Mouse (Mus musculus) small intestine, adult 2 months (tissue): ENCODE results near the gene Sirt6. TPM values are rescaled to one million over a fixed set of nuclear protein-coding genes. Genes with fewer than 3 reads are reported as not detected.
A peak's percentile ranks its signal among the peaks of the same experiment; 100 is the strongest.

Experiments used
- H3K27ac ChIP-seq: fragments of 200-500 bp; 2 replicates; pipeline ENCODE4 v1.5.1; 2012; ENCODE audit warnings: low read depth, low read length, control low read depth, inconsistent platforms; ENCODE audit not compliant: insufficient read depth
- H3K27me3 ChIP-seq: fragments of 200-500 bp; 2 replicates; pipeline ENCODE4 v1.6.1; 2012; ENCODE audit warnings: mild to moderate bottlenecking, moderate library complexity, low read length, inconsistent platforms; ENCODE audit not compliant: control insufficient read depth, insufficient read depth
- H3K36me3 ChIP-seq: fragments of 200-500 bp; 2 replicates; pipeline ENCODE4 v1.6.1; 2012; ENCODE audit warnings: mild to moderate bottlenecking, low read length, control low read depth, inconsistent platforms; ENCODE audit not compliant: control insufficient read depth, insufficient read depth
- H3K4me1 ChIP-seq: fragments of 200-500 bp; 2 replicates; pipeline ENCODE4 v1.6.1; 2012; ENCODE audit warnings: low read length, inconsistent platforms, mixed read lengths; ENCODE audit not compliant: control insufficient read depth, insufficient read depth, insufficient read length
- H3K4me3 ChIP-seq: fragments of 200-500 bp; 2 replicates; pipeline ENCODE4 v1.5.1; 2012; ENCODE audit warnings: low read depth, mild to moderate bottlenecking, control low read depth, inconsistent platforms, low read length, moderate library complexity
- CTCF ChIP-seq: fragments of 200-500 bp; IDR thresholded peaks from 2 replicates; pipeline ENCODE4 v1.5.1; 2012; ENCODE audit warnings: low read depth, mild to moderate bottlenecking, control low read depth, inconsistent platforms, low read length, moderate library complexity, mixed read lengths; ENCODE audit not compliant: insufficient replicate concordance, insufficient read length; ENCODE audit errors: extremely low read depth
- POLR2A ChIP-seq: fragments of 200-500 bp; IDR thresholded peaks from 2 replicates; pipeline ENCODE4 v1.6.1; 2012; ENCODE audit warnings: low read depth, mild to moderate bottlenecking, control low read depth, inconsistent platforms, low read length, moderate library complexity
- WGBS: fragments of 180-500 bp; shearing (Covaris S2); methylation state at CpG from one replicate; pipeline ENCODE4 v1.1.7; 2018; 5-methylcytosine and 5-hydroxymethylcytosine counted together
- polyA plus RNA-seq: library from polyadenylated mRNA; depleted of rRNA; stranded (reverse); fragments of >200 nt; gene quantifications from 2 replicates; pipeline ENCODE4 v1.2.3, GENCODE M21; 2012

Sirt6 gene
- polyA plus RNA-seq, 1 experiment = 34.7 TPM

GRCm38 (mm10) chr10:81598871-81599270 lies 28.7 kb downstream of the Sirt6 start:
- Histone ChIP-seq H3K27ac (no peak overlapping the region), H3K4me3 (no peak overlapping the region), H3K36me3 (no peaks in the 10 kb centered on the region), H3K27me3 (no peaks in the 10 kb centered on the region), H3K4me1 (peaks cover 18% of the 10 kb centered on the region)
- TF ChIP-seq CTCF = no peak
- TF ChIP-seq POLR2A = no peak
- 24% methylated on average over 6 of the region's 6 CpGs for WGBS

DNA sequence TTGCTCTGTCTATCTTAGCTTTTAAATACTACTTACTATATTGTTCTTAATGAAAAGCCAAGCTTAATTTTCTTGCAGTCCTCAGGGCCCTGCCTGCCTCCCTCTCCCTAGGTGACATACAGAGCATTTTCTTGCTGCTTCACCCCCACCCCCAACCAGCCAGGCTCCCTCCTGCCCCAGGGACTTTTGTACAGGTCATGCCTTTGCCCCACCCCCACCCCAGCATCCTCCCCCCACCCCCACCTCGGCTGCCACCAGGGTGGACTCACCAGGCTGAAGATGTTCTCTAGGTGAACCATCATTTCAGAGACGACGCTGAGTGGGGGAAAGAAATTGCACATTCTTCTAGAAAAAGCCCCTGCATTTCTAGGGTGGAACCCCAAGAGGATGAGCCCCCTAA lies 29.3 kb downstream of the Sirt6 start:
- H3K27me3 ChIP-seq = no peaks in the 10 kb centered on the region
- H3K4me3 ChIP-seq = no peak overlapping the region
- 69% methylated on average over 3 of the region's 3 CpGs for WGBS
- no peaks in the 10 kb centered on the region for H3K36me3 ChIP-seq
- TF ChIP-seq CTCF (no peak), POLR2A (no peak)
- peaks cover 18% of the 10 kb centered on the region for H3K4me1 ChIP-seq
- no peak overlapping the region for H3K27ac ChIP-seq

DNA sequence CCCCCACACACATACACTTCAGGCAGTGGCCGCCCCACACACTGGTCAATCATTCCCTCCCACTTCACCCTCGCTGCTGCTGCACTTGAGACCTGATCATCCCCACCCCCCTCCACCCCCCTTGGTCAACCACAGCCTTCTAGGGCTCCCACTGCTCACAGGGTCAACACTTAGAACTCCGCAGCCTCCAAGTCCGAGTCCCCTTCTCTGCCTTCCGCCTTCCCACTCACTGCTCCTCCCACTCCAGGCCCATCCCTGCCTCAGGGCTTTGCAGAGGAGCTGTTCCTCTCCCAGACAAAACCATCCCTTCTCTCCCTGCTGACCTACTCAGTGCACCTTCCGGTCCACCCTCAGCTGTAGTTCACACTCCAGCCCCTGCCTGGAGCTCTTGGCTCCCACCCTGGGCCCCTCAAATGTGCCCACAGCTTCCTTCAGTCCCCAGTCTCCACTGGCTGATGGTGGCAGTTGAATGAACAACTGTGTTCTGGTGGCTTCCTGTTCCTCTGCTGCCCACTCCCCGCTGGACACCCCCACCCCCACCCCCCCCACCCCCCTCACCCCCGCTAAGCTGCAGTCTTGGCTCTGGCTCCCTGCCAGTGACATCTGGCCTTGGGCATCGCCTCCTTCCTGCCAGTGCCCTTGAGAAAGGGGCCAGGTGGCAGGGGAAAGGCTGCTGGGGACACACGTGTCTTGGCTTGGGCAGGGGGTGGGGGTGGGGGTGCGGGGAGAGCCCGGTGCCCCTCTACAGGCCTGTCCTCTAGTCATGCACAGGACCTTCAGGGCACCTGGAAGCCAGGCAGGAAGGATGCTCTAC lies 30.3 kb downstream of the Sirt6 start:
- Histone ChIP-seq H3K27ac (no peak overlapping the region), H3K36me3 (no peaks in the 10 kb centered on the region), H3K4me1 (peaks cover 18% of the 10 kb centered on the region), H3K27me3 (no peaks in the 10 kb centered on the region), H3K4me3 (peak overlapping the region; percentile 32)
- TF ChIP-seq POLR2A (no peak), CTCF (no peak)
- 19% methylated on average over 12 of the region's 12 CpGs for WGBS

GRCm38 (mm10) chr10:81596611-81597010 lies 31.0 kb downstream of the Sirt6 start:
- Histone ChIP-seq H3K36me3 (no peaks in the 10 kb centered on the region), H3K27ac (no peak overlapping the region), H3K4me3 (peak overlapping the region; percentile 12; the same call in 1 of the 2 replicates), H3K4me1 (peaks cover 18% of the 10 kb centered on the region), H3K27me3 (no peaks in the 10 kb centered on the region)
- TF ChIP-seq POLR2A (no peak), CTCF (no peak)
- 59% methylated on average over 10 of the region's 10 CpGs for WGBS

GRCm38 (mm10) chr10:81595599-81595998 lies 32.0 kb downstream of the Sirt6 start:
- Histone ChIP-seq H3K27ac (no peak overlapping the region), H3K4me3 (no peak overlapping the region), H3K27me3 (no peaks in the 10 kb centered on the region), H3K36me3 (no peaks in the 10 kb centered on the region), H3K4me1 (peaks cover 13% of the 10 kb centered on the region)
- WGBS = 49% methylated on average over 5 of the region's 5 CpGs
- TF ChIP-seq CTCF (no peak), POLR2A (no peak)

GRCm38 (mm10) chr10:81593935-81594334 lies 33.7 kb downstream of the Sirt6 start:
- Histone ChIP-seq H3K4me1 (peaks cover 8% of the 10 kb centered on the region), H3K27me3 (no peaks in the 10 kb centered on the region)
- 67% methylated on average over 18 of the region's 18 CpGs for WGBS

GRCm38 (mm10) chr10:81593223-81593622 lies 34.4 kb downstream of the Sirt6 start:
- H3K4me1 ChIP-seq = peaks cover 8% of the 10 kb centered on the region; the same call in 1 of the 2 replicates
- no peaks in the 10 kb centered on the region for H3K36me3 ChIP-seq
- no peak overlapping the region for H3K4me3 ChIP-seq
- H3K27me3 ChIP-seq = no peaks in the 10 kb centered on the region
- H3K27ac ChIP-seq = no peak overlapping the region
- TF ChIP-seq POLR2A (no peak), CTCF (no peak)
- WGBS = 65% methylated on average over 4 of the region's 4 CpGs

More at GRCm38 (mm10) chr10:81593935-81594334, 33.7 kb downstream of the Sirt6 start:
- no peak overlapping the region for H3K27ac ChIP-seq
- H3K4me3 ChIP-seq = no peak overlapping the region
- no peak for TF ChIP-seq CTCF
- TF ChIP-seq POLR2A = no peak
- no peaks in the 10 kb centered on the region for H3K36me3 ChIP-seq
